Mouse (Mus musculus): ENCODE measurements around the gene Acox3.

GRCm38 (mm10) chr5:35611900-35612299 is 29.1 kb downstream of the Acox3 start:
- TF ChIP-seq CTCF (IDR thresholded peaks at IDR 0.05; ENCODE audit: borderline replicate concordance, extremely low read depth, insufficient read depth, insufficient read length) (no peak), POLR2A (IDR thresholded peaks at IDR 0.05; ENCODE audit: borderline replicate concordance, extremely low read depth, insufficient read depth, insufficient read length, poor library complexity, severe bottlenecking) (no peak)

Data from brain, embryonic 14.5 days (tissue).